Mouse (Mus musculus) forebrain, embryonic 11.5 days (tissue): Measurements from ENCODE around the gene Rhebl1. TPM values are rescaled to one million over a fixed set of nuclear protein-coding genes. Genes with fewer than 3 reads are reported as not detected.
A peak's percentile ranks its signal among the peaks of the same experiment; 100 is the strongest.
"Not testable (repeated sequence)": the region's sequence is repeated elsewhere in the genome, so short reads cannot be mapped to it uniquely, and the experiment has no call there.

Experiments used
- ATAC-seq: fragments of 200-750 bp; cut with Nextera tagmentation; replicated peaks from 2 replicates; pipeline ENCODE4 v1.8.0; 2017; ENCODE audit warnings: moderate TSS enrichment; ENCODE audit not compliant: low FRiP score
- DNase-seq: peaks from one replicate; pipeline ENCODE4 v3.0.0-alpha.2; 2017; ENCODE audit warnings: low spot score
- H3K27ac ChIP-seq: fragments of 300-500 bp; sonication (generic); 2 replicates; pipeline ENCODE4 v1.5.1; 2014; ENCODE audit warnings: low read depth, low read length
- H3K27me3 ChIP-seq: fragments of 300-500 bp; sonication (generic); 2 replicates; pipeline ENCODE4 v1.6.1; 2014; ENCODE audit warnings: mild to moderate bottlenecking, low read length, mixed read lengths; ENCODE audit not compliant: control insufficient read depth, insufficient read depth
- H3K36me3 ChIP-seq: fragments of 300-500 bp; sonication (generic); 2 replicates; pipeline ENCODE4 v1.6.1; 2014; ENCODE audit warnings: mild to moderate bottlenecking, low read length, moderate library complexity, mixed read lengths; ENCODE audit not compliant: control insufficient read depth, insufficient read depth
- H3K4me1 ChIP-seq: fragments of 300-500 bp; sonication (generic); replicated peaks from 2 replicates; pipeline ENCODE4 v1.6.1; 2014; ENCODE audit warnings: low read length, mixed read lengths; ENCODE audit not compliant: control insufficient read depth, insufficient read depth
- H3K4me2 ChIP-seq: fragments of 300-500 bp; sonication (generic); 2 replicates; pipeline ENCODE4 v1.6.1; 2014; ENCODE audit warnings: low read depth, mild to moderate bottlenecking, low read length, moderate library complexity, mixed read lengths; ENCODE audit not compliant: severe bottlenecking
- H3K4me3 ChIP-seq: fragments of 300-500 bp; sonication (generic); 2 replicates; pipeline ENCODE4 v1.5.1; 2014; ENCODE audit warnings: low read depth, low read length
- H3K9ac ChIP-seq: fragments of 300-500 bp; sonication (generic); 2 replicates; pipeline ENCODE4 v1.6.1; 2014; ENCODE audit warnings: low read length
- H3K9me3 ChIP-seq: fragments of 300-500 bp; sonication (generic); 2 replicates; pipeline ENCODE4 v1.6.1; 2016; ENCODE audit warnings: low read length, mixed read lengths; ENCODE audit not compliant: control insufficient read depth
- WGBS: fragments of 180-500 bp; shearing (Covaris S2); extraction: QIAGEN DNeasy Blood & Tissue Kit; methylation state at CpG from one replicate; pipeline ENCODE4 v1.1.7; 2014; 5-methylcytosine and 5-hydroxymethylcytosine counted together
- polyA plus RNA-seq: library from polyadenylated mRNA; unstranded; fragments of >200 nt; fragmentation: Nextera tagmentation; extraction: Ambion mirVana; gene quantifications from 2 replicates; pipeline ENCODE4 v1.2.1, GENCODE M21; 2014

Rhebl1 gene
- 12.5 and 14.1 TPM in 2 replicates for polyA plus RNA-seq

DNA sequence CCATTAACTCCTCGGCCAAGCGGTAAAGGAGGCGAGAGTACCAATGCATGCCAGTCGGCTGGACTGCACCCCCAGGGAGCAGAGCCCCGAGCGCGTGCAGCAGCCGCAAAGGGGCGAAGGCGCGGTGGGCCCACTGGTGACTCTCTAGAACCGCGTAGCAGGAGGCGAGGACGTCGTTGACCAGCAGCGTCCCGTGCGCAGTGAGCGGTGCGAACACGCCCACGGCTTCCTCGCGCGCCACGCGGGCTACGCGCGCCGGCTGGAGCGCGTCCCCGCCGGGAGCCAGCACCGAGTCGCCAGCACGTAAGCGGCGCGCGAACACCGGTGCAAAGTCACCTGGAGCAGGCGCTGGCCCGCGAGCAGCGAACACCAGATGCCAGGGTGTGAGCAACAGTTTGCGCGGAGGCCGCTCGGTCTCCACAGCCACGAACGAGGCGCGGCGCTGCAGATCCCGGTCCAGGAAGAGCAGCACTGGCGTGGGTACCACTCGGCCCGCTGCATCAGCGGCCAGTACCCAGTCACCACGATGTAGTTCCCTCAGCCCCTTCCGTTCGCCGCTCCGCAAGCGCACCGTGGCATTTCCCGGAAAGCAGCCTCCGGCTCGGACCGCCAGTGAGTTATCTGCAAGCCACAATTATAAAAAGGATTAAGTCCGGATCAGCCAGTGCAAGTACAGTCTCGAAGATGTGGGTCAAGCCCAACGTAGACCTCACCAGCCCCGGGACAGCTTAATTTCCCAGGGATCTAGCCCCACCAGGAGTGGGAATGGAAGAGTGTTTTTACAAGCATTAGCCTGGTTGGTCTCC lies at the start of gene Rhebl1:
TSS of gene Rhebl1 (minus strand) at position 601 of the 806 bp plus-strand sequence.
- Histone ChIP-seq H3K4me2 (peak within 1 kb of the TSS; percentile 78), H3K27ac (no peak within 1 kb of the TSS), H3K27me3 (peaks cover 82% of the 10 kb centered on the region), H3K4me3 (peak within 1 kb of the TSS; percentile 42), H3K4me1 (peaks cover 37% of the 10 kb centered on the region), H3K9me3 (no peaks in the 10 kb centered on the region), H3K9ac (peak within 1 kb of the TSS; percentile 56), H3K36me3 (no peaks in the 10 kb centered on the region)
- DNase-seq (peak; percentile 73), ATAC-seq (no peak)
- WGBS: under 1% methylated on average over 77 of the region's 77 CpGs

DNA sequence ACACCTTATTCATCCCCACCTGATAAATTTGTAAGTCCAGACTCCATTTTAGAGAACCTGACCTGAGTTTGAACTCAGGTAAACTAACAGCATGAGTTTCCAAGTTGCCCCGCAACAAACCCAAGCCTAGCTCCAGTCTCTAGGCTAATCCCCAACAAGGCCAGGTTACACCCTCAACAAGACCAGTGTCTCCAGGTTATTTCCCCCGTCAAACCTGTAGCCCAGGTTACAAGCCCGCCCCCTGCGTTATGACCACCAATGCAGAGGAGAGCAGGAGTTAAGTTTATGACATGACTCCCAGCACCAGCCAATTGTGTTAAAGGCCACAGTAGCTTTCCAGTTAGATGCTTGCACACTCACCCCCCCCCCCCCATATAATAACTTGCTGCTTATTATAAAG lies 48.8 kb upstream of the Rhebl1 start:
- no peak for ATAC-seq
- Histone ChIP-seq H3K4me2 (no peak overlapping the region), H3K9me3 (no peaks in the 10 kb centered on the region), H3K9ac (no peak overlapping the region), H3K36me3 (no peaks in the 10 kb centered on the region), H3K27ac (no peak overlapping the region), H3K27me3 (no peaks in the 10 kb centered on the region), H3K4me3 (no peak overlapping the region), H3K4me1 (no peaks in the 10 kb centered on the region)
- 70% methylated on average over 4 of the region's 4 CpGs for WGBS
- no peak for DNase-seq

DNA sequence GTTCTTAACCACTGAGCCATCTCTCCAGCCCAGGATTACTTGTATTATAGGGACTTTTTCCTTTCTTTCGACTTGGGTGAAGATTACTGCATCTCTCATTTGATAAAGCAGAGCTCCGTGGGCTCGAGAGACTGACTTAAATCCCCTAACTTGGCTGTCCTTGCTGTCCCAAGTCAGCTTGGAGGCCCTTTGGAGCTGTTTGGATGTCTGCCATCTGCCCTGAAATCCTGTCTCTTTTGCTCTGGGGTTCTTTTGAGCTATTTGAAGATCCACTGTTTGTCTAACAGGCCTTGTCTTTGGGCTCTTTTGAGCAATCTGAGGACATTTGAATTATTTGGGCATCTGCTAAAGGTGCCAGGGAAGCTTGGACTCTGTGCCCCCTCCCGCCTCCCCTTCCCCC lies 47.7 kb upstream of the Rhebl1 start:
- WGBS: 91% methylated on average over 4 of the region's 4 CpGs
- ATAC-seq (no peak), DNase-seq (no peak)
- H3K4me2 ChIP-seq: no peak overlapping the region
- H3K4me3 ChIP-seq: no peak overlapping the region
- no peak overlapping the region for H3K27ac ChIP-seq
- H3K36me3 ChIP-seq: no peaks in the 10 kb centered on the region
- no peaks in the 10 kb centered on the region for H3K27me3 ChIP-seq
- H3K9me3 ChIP-seq: no peaks in the 10 kb centered on the region
- H3K9ac ChIP-seq: no peak overlapping the region
- no peaks in the 10 kb centered on the region for H3K4me1 ChIP-seq

DNA sequence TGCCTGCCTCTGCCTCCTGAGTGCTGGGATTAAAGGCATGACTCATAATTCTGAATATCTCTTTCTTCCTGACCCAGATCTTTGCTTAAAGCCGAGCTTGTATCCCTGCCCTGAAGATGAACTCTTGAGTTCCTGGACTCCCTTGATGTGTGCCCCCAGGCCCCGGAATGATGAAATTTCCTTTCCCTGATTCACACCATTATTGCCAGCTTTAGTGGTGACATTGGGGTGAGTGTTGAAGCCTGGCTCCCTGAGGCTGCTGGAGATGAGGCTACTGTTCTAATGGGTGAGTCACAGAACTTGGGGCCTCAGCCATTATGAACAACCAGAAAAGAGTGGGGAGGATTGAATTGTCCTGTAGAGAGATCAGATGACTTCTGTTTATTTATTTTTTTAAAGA lies 47.2 kb upstream of the Rhebl1 start:
- Histone ChIP-seq H3K4me1 (no peaks in the 10 kb centered on the region), H3K4me2 (no peak overlapping the region), H3K9me3 (no peaks in the 10 kb centered on the region), H3K36me3 (no peaks in the 10 kb centered on the region), H3K27me3 (no peaks in the 10 kb centered on the region), H3K9ac (no peak overlapping the region), H3K4me3 (no peak overlapping the region), H3K27ac (no peak overlapping the region)
- no peak for DNase-seq
- WGBS: 84% methylated on average over 2 of the region's 2 CpGs
- no peak for ATAC-seq

DNA sequence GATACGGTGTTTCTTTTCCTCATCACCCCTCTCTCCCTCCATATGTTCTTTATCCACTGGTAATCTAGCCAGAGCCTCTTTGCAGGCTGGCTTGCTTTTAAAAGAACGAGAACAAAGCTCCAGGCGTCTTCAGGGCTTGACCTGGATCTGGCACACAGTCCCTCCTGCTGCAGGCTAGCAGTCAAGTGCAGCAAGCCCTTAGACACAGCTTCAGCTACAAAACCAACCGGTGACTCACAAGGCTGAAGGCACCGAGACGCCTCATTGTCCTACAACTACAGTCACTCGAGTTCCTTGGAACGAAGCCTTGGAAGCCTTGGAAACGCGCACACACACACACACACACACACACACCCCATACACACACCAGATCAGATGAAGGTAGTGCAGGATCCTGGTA lies 46.5 kb upstream of the Rhebl1 start:
- no peaks in the 10 kb centered on the region for H3K9me3 ChIP-seq
- WGBS: 65% methylated on average over 10 of the region's 10 CpGs
- H3K27me3 ChIP-seq: no peaks in the 10 kb centered on the region
- H3K27ac ChIP-seq: no peak overlapping the region
- ATAC-seq: no peak
- no peak overlapping the region for H3K4me3 ChIP-seq
- no peaks in the 10 kb centered on the region for H3K36me3 ChIP-seq
- H3K9ac ChIP-seq: no peak overlapping the region
- no peaks in the 10 kb centered on the region; the same call in 1 of the 2 replicates for H3K4me1 ChIP-seq
- H3K4me2 ChIP-seq: no peak overlapping the region
- DNase-seq: no peak

DNA sequence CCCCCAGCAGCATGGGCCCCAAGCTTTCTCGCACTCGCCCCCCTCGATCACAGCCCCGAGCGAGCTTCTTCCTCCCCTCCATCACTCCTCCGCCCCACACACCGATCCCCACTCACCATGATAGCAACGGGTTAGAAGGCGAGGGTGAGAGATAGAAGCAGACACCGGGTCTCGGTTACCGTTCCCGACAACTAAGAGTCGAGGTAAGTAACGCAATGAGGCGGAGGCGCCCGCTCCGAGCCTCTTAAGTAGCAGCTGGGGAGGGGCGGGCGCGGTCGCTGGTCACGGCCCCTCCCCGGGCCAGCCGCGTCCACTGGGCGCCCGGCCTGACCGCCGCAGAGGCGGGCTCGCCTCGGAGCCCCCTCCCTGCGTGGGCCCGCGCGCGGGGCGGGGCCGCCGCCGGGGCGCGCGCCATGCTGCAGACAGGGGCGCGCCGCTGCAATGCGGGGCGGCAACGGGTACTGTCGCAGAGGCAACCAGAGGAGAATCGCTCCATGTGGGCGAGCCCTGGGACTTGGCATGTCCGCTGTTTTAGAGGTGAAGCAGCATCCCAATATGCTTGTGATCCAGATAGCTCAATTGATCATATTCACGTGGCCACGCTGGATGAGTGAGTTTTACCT lies 40.0 kb upstream of the Rhebl1 start, which contains the start of gene Tuba1b:
TSS of gene Tuba1b (minus strand) at position 349 of the 623 bp plus-strand sequence.
- Histone ChIP-seq H3K27ac (peak within 1 kb of the TSS; percentile 96), H3K4me3 (peak within 1 kb of the TSS; percentile 78), H3K36me3 (no peaks in the 10 kb centered on the region; the same call in 1 of the 2 replicates), H3K9ac (peak within 1 kb of the TSS; percentile 96), H3K9me3 (no peaks in the 10 kb centered on the region), H3K4me2 (peak within 1 kb of the TSS; percentile 98), H3K27me3 (no peaks in the 10 kb centered on the region), H3K4me1 (peaks cover 10% of the 10 kb centered on the region; the same call in 1 of the 2 replicates)
- DNase-seq (peak; percentile 95), ATAC-seq (peak; percentile 93)
- WGBS: under 1% methylated on average over 41 of the region's 58 CpGs

DNA sequence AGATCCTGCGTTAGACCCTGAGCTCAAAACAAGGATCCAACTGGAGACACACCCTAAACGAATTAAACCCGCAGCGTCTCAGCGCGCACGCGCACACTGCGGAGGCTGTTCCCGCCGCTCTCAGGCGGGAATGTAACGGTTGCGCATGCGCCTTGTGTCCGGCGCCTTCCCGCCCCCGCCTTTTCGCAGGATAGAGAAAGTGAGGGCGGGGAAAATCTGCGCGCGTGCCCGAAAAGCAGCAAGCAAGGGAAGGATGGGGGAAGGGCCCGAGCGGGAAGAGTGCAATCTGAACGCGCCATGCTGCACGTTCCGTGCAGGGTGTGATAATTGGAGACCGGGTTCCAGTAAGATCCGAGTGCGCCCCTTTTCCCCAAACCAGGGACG lies 39.5 kb upstream of the Rhebl1 start:
- Histone ChIP-seq H3K4me2 (peak overlapping the region; percentile 98), H3K27me3 (no peaks in the 10 kb centered on the region), H3K27ac (peak overlapping the region; percentile 96), H3K4me1 (peaks cover 10% of the 10 kb centered on the region; the same call in 1 of the 2 replicates), H3K9ac (peak overlapping the region; percentile 96), H3K4me3 (peak overlapping the region; percentile 78), H3K36me3 (no peaks in the 10 kb centered on the region; the same call in 1 of the 2 replicates), H3K9me3 (no peaks in the 10 kb centered on the region)
- DNase-seq (peak; percentile 99), ATAC-seq (peak; percentile 73)
- under 1% methylated on average over 35 of the region's 35 CpGs for WGBS

DNA sequence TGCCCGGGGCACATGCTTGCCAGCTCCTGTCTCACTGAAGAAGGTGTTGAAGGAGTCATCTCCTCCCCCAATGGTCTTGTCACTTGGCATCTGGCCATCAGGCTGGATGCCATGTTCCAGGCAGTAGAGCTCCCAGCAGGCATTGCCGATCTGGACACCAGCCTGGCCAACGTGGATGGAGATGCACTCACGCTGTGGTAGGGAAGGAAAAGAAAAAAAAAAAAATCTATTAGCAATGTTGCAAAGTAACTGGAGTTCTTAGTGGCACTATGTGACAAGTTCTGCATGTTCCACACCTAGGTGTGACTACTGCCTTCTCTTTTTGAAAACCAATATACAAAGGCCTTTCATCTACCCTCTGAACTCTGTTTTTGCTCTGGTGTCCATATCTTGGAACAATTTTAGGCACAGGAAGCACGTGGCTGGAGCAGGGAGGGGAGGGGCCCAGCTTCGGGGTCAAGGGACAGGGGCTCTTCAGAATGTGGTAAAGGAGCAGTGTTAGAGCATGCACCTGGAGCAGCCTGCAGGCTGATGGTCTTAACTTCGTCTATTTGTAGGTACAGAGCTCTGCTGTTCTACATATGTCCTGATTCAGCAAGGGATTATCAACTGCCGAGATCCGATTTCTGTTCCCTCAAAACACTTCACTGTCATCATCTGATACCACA lies 38.8 kb upstream of the Rhebl1 start:
- H3K9me3 ChIP-seq, ATAC-seq, H3K27me3 ChIP-seq, H3K36me3 ChIP-seq, H3K4me1 ChIP-seq: not testable (repeated sequence)
- peak overlapping the region; percentile 96 for H3K9ac ChIP-seq
- WGBS: 22% methylated on average over 8 of the region's 9 CpGs
- peak overlapping the region; percentile 96 for H3K27ac ChIP-seq
- peak overlapping the region; percentile 98 for H3K4me2 ChIP-seq
- H3K4me3 ChIP-seq: peak overlapping the region; percentile 78
- DNase-seq: peak; percentile 60
